Mouse (Mus musculus) layer of hippocampus, adult 18-20 months (tissue): Measurements from ENCODE around the gene Garem2. TPM values are rescaled to one million over a fixed set of nuclear protein-coding genes. Genes with fewer than 3 reads are reported as not detected.
A peak's percentile ranks its signal among the peaks of the same experiment; 100 is the strongest.

Source experiments
- DNase-seq, 2 experiments: peaks; one replicate each; pipeline ENCODE4 v3.0.0; 2022; ENCODE audit warnings: low spot score in 2 of 2
- total RNA-seq, 2 experiments: library from RNA; stranded (reverse); gene quantifications; 2 replicates each; pipeline ENCODE4 v1.2.3; 2021

Garem2 gene
- total RNA-seq, 2 experiments from 2014 or later = 10.9 to 11.3 TPM

DNA sequence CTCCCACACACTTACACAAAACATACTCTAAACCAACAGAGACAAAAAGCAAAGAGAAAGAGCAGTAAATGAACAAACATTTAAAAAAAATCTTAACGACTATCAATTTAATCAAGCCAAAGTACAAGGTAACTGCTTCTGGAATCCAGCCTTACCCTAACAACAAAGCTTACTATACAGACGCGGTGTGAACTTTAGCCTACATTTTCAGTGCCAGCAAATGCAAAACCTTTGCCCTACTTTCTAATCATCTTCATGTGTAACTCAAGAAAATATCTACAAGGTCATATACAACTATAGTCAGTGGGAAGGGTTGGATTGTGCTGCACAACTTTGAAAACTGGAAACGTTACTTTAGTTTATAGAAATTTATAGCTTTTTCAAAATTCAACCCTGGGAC, 47.0 kb downstream of the Garem2 start:
- no peak for DNase-seq

- no peak for DNase-seq
Measured at GRCm38 (mm10) chr5:30152413-30152812, 47.5 kb downstream of the Garem2 start.

DNA sequence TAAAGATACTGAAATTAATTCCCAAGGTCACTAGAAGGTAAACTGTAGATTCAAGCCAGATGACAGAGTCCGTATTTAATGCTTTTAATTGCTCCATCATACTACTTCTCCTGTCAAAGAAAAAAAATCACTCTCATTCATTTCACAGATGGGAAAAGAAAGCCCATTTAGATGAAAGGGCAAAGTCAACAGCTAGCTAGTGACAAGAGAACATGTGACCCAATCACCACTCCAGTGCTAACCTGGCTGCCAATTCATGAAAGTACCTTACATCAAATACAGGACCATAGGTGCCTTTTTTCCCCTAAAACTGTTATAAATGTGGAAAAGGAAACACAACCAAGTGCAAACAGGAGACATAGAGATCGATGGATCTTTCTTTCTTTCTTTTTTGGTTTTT, 48.3 kb downstream of the Garem2 start:
- DNase-seq = no peak

GRCm38 (mm10) chr5:30154013-30154412, 49.1 kb downstream of the Garem2 start:
- no peak for DNase-seq

DNA sequence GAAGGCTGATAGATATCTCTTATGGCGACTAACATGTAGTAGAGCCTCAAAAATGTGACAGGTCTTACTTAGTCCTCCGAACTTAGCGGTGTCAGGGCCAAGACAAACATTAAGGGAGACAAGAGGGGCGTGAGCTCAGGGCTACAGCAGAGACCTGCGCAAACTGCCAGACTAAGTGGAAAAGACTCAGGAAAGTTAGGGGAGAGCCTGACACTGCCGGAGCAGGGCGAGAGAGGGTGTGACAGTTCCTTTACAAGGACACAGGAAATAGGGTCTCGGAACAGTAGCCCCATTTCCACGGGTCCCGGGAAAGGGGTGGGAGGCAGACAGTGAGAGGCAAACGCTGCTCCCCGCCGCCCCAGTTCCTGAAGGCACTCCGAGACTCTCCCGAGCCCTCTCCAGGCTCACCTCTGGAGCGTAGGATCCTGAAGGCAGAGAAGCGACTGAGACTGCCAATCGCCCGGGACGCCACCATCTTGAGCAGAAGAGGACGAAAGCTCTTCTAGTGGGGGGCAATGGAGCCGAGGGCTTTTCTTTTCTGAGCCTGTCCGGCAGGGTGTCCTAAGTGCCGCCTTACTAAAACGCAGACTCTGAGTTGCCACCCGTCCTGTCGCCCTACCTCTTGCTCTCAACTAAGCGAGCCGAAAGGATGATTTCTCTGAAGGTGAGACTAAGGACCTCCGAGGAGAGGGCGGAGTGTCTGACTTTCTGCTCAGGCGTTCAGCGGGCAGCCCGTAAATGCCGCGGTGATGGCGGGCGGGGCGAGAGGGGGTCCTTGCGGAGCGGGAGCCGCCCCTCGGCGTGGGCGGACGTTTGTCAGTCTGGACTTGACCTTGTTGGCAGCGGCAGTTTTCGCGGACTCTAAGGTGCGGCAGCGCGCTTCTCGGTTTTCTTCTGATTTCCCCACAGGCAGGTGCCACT, 49.8 kb downstream of the Garem2 start, which contains the start of the genes Hadha and Hadhb:
Gene Hadha (minus strand): TSS at position 689 of the 921 bp plus-strand sequence.
Gene Hadhb (plus strand): TSS at position 775 of the 921 bp plus-strand sequence.
- peak; percentile 88 to 96 for DNase-seq

DNA sequence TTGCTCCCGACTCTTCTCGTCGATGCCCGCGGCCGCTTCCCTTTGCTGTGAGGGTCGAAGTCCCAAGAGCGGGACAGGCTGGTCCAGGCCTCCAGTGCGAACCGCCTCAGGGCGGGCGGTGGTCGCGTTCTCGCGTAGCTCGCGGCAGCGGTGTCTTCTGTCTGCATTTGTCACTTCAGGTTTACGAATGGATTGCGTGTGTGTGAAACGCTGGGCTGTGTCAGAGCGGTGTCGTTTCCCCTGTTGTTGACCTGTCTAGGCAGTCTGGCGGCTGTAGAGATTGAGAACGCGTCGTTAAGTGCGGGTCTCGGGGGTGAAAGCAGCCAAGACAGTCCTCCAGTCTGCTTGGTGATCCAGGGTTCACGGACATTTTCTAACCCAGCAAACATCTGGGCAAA, 50.4 kb downstream of the Garem2 start:
- no peak for DNase-seq

- no peak for DNase-seq
Measured at GRCm38 (mm10) chr5:30155821-30156629, 51.1 kb downstream of the Garem2 start.

- peak in 1 of 2 experiments; percentile 15 for DNase-seq
Measured at GRCm38 (mm10) chr5:30159601-30160000, 54.6 kb downstream of the Garem2 start.

GRCm38 (mm10) chr5:30161836-30162235, 56.9 kb downstream of the Garem2 start:
- no peak for DNase-seq

DNA sequence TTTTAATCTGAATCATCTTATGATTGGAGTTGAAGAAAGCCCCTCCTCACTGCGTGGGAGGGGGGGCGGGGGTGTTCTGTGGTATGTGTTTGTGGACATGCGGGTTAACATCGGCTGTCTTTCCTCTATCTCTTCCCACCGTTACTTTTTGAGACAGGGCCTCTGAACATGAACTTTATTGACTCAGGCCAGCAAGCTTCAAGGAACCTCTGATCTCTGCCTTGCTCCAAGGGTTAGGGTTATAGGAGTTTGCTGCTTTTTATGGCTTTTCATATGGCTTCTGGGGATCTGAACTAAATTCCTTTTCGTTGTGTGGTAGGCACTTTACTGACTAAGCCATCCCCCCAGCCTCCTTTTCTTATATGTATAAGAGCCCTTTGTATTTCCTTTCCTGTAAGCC, 57.4 kb downstream of the Garem2 start:
- DNase-seq = no peak

GRCm38 (mm10) chr5:30165234-30165946, 60.4 kb downstream of the Garem2 start:
- DNase-seq = no peak

Other genes starting within 250 kb of the Garem2 start
- gene Il6, start 92.0 kb upstream of the Garem2 start, total RNA-seq = not detected
- gene Tyms, start 31.5 kb upstream of the Garem2 start, total RNA-seq = 1 to 10 TPM; 4.9 to 5.0 TPM
- gene 3110082J24Rik, start 925 bp downstream of the Garem2 start, total RNA-seq = 1 to 10 TPM; 2.6 to 4.1 TPM
- gene Hadha, start 50.0 kb downstream of the Garem2 start, total RNA-seq = 10 to 100 TPM; 70.6 to 71.9 TPM
- gene Hadhb, start 50.1 kb downstream of the Garem2 start, total RNA-seq = 10 to 100 TPM; 95.8 to 97.8 TPM
- not detected for gene Adgrf3, start 100.6 kb downstream of the Garem2 start, total RNA-seq
- 10 to 100 TPM; 33.5 to 41.2 TPM for gene Selenoi, start 127.4 kb downstream of the Garem2 start, total RNA-seq
- 1 to 10 TPM; 8.6 to 8.8 TPM for gene Drc1, start 176.2 kb downstream of the Garem2 start, total RNA-seq